Mouse (Mus musculus) lung, adult 2 months (tissue): ENCODE measurements at regions not wholly inside any gene's neighbourhood (a gene's known extent, or its start where the extent isn't known, plus 50 kb on each side); places are given as distances from the start of the nearest gene placed in this dataset.

Experiments used
- CTCF ChIP-seq: fragments of 200-500 bp; IDR thresholded peaks from 2 replicates; pipeline ENCODE4 v1.5.1; 2011; ENCODE audit warnings: mild to moderate bottlenecking, low read length, control low read depth; ENCODE audit not compliant: insufficient read depth
- POLR2A ChIP-seq: fragments of 200-500 bp; IDR thresholded peaks from 2 replicates; pipeline ENCODE4 v1.6.1; 2011; ENCODE audit warnings: low read depth, mild to moderate bottlenecking, control low read depth, low read length, borderline replicate concordance; ENCODE audit errors: extremely low read depth

DNA sequence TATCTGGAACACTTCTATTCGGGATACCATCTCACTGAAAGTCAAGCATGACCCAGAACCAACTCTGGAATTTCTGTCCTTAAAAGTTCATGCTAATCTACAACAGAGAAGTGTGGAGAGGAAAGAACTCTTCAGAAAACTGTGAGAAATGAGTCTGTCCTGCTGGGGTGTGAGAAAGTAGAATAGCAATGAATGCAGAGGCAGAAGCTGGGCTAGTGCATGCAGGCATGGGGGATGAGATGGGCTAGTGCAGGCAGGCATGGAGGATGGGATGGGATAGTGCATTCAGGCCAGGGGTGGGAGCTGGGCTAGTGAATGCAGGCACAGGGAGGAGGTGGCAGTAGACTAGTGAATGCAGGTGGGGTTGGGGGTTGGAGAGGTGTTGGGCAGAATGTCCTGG is 424.8 kb downstream of the Pdcd6ip start:
- TF ChIP-seq POLR2A (no peak), CTCF (no peak)
